Mouse (Mus musculus) C2C12 (cell line): ENCODE measurements around the gene Adprhl2. TPM values are rescaled to one million over a fixed set of nuclear protein-coding genes. Genes with fewer than 3 reads are reported as not detected.
A peak's percentile ranks its signal among the peaks of the same experiment; 100 is the strongest.

Experiments used
- H3K27me3 ChIP-seq: one replicate; pipeline ENCODE4 v1.6.1; 2011; ENCODE audit not compliant: control insufficient read depth, insufficient read depth, insufficient read length
- H3K36me3 ChIP-seq: one replicate; pipeline ENCODE4 v1.6.1; 2011; ENCODE audit not compliant: control insufficient read depth, insufficient read depth
- H3K4me3 ChIP-seq: one replicate; pipeline ENCODE4 v1.5.1; 2011; ENCODE audit warnings: mild to moderate bottlenecking, control low read depth; ENCODE audit not compliant: poor library complexity, insufficient read depth, severe bottlenecking
- H3K79me2 ChIP-seq: one replicate; pipeline ENCODE4 v1.6.1; 2011; ENCODE audit not compliant: control insufficient read depth, insufficient read depth
- H3K79me3 ChIP-seq: one replicate; pipeline ENCODE4 v1.6.1; 2011; ENCODE audit warnings: low read depth, control low read depth
- H3ac ChIP-seq: one replicate; pipeline ENCODE3; 2011; ENCODE audit warnings: low read depth; ENCODE audit not compliant: control insufficient read depth, insufficient read length
- CEBPB ChIP-seq: IDR thresholded peaks from one replicate; pipeline ENCODE4 v1.6.1; 2011; ENCODE audit warnings: low read depth, mild to moderate bottlenecking, control low read depth, moderate library complexity
- CTCF ChIP-seq: IDR thresholded peaks from one replicate; pipeline ENCODE4 v1.5.1; 2011; ENCODE audit not compliant: control insufficient read depth, insufficient read depth, insufficient read length
- FOSL1 ChIP-seq: IDR thresholded peaks from one replicate; pipeline ENCODE4 v1.8.0; 2011; ENCODE audit warnings: mild to moderate bottlenecking, low read length; ENCODE audit not compliant: poor library complexity, insufficient read depth, severe bottlenecking
- MAX ChIP-seq: IDR thresholded peaks from one replicate; pipeline ENCODE4 v1.6.1; 2011; ENCODE audit warnings: mild to moderate bottlenecking, control low read depth
- MYOD1 ChIP-seq: IDR thresholded peaks from one replicate; pipeline ENCODE4 v1.6.1; 2011; ENCODE audit warnings: low read depth; ENCODE audit not compliant: control insufficient read depth, insufficient read length
- MYOG ChIP-seq: IDR thresholded peaks from one replicate; pipeline ENCODE4 v1.6.1; 2011; ENCODE audit not compliant: control insufficient read depth, insufficient read length; ENCODE audit errors: extremely low read depth
- USF1 ChIP-seq: IDR thresholded peaks from one replicate; pipeline ENCODE4 v1.6.1; 2011; ENCODE audit warnings: low read depth, mild to moderate bottlenecking, control low read depth, moderate library complexity
- polyA plus RNA-seq: library from polyadenylated mRNA; unstranded; fragments of >200 nt; fragmentation: generic; extraction: Trizol; gene quantifications from one replicate; pipeline ENCODE4 v1.2.1, GENCODE M21; 2012; ENCODE audit warnings: missing spikeins

Gene Adprhl2
- polyA plus RNA-seq, 1 experiment, result 46.2 TPM

- Histone ChIP-seq H3K27me3 (no peaks in the 10 kb centered on the region), H3K4me3 (no peak overlapping the region), H3K79me2 (no peaks in the 10 kb centered on the region), H3K36me3 (no peaks in the 10 kb centered on the region), H3K79me3 (no peaks in the 10 kb centered on the region), H3ac (no peak overlapping the region)
- no peak for TF ChIP-seq USF1
- TF ChIP-seq FOSL1, result no peak
- no peak for TF ChIP-seq MYOG
Measured at GRCm38 (mm10) chr4:126295152-126295551, 26.4 kb downstream of the Adprhl2 start.

DNA sequence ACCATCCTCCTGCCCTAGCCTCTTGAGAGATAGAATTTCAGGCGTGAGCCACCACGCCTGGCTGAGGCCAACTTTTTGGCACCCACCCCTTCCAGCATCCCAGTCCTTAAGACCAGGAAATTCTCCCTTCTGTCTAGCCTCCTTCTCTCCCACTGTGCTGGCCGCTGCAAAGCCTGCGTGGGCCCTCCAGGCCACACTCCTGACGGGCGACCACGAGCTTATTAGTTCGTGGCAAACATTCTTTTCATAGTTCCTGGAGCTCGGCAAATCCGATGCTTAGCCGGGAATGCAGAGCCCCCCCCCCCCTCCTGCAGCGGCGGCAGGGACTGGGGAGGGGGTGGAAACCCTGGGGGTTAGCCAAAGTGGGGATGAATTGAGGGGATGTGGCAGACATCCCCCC lies 30.3 kb downstream of the Adprhl2 start:
- Histone ChIP-seq H3ac (no peak overlapping the region), H3K4me3 (no peak overlapping the region), H3K79me3 (no peaks in the 10 kb centered on the region), H3K36me3 (no peaks in the 10 kb centered on the region), H3K79me2 (no peaks in the 10 kb centered on the region), H3K27me3 (peaks cover 17% of the 10 kb centered on the region)
- TF ChIP-seq USF1 (no peak), MAX (no peak), FOSL1 (no peak), CEBPB (no peak), MYOD1 (no peak), MYOG (no peak), CTCF (no peak)

- Histone ChIP-seq H3K27me3 (peaks cover 23% of the 10 kb centered on the region), H3K79me3 (no peaks in the 10 kb centered on the region), H3K36me3 (no peaks in the 10 kb centered on the region), H3ac (no peak overlapping the region), H3K4me3 (no peak overlapping the region), H3K79me2 (no peaks in the 10 kb centered on the region)
- TF ChIP-seq USF1 (no peak), CEBPB (no peak), CTCF (no peak), FOSL1 (no peak), MAX (no peak), MYOD1 (no peak), MYOG (no peak)
Measured at GRCm38 (mm10) chr4:126290314-126290713, 31.2 kb downstream of the Adprhl2 start.

GRCm38 (mm10) chr4:126288085-126288666 lies 33.3 kb downstream of the Adprhl2 start:
- no peaks in the 10 kb centered on the region for H3K79me3 ChIP-seq
- H3K4me3 ChIP-seq, result no peak overlapping the region
- H3K36me3 ChIP-seq, result no peaks in the 10 kb centered on the region
- TF ChIP-seq USF1 (no peak), MYOG (no peak), FOSL1 (no peak), CTCF (no peak), CEBPB (no peak), MYOD1 (no peak), MAX (no peak)
- no peak overlapping the region for H3ac ChIP-seq
- H3K27me3 ChIP-seq, result peaks cover 23% of the 10 kb centered on the region
- no peaks in the 10 kb centered on the region for H3K79me2 ChIP-seq

GRCm38 (mm10) chr4:126287302-126287995 lies 34.1 kb downstream of the Adprhl2 start:
- Histone ChIP-seq H3K79me2 (no peaks in the 10 kb centered on the region), H3K36me3 (no peaks in the 10 kb centered on the region), H3ac (no peak overlapping the region), H3K27me3 (peaks cover 23% of the 10 kb centered on the region), H3K79me3 (no peaks in the 10 kb centered on the region), H3K4me3 (no peak overlapping the region)
- TF ChIP-seq FOSL1 (no peak), MYOD1 (no peak), USF1 (no peak), CEBPB (no peak), MAX (no peak), CTCF (no peak)

- Histone ChIP-seq H3K27me3 (peaks cover 23% of the 10 kb centered on the region), H3ac (peak within 1 kb of the TSS; percentile 25), H3K4me3 (no peak within 1 kb of the TSS), H3K79me2 (no peaks in the 10 kb centered on the region), H3K79me3 (no peaks in the 10 kb centered on the region), H3K36me3 (no peaks in the 10 kb centered on the region)
- no peak for TF ChIP-seq FOSL1
- TF ChIP-seq CTCF, result no peak
- no peak for TF ChIP-seq CEBPB
- TF ChIP-seq MYOG, result no peak
- TF ChIP-seq USF1, result no peak
- no peak for TF ChIP-seq MAX
- TF ChIP-seq MYOD1, result no peak
Measured at GRCm38 (mm10) chr4:126286492-126286891, 35.0 kb downstream of the Adprhl2 start, which contains the start of gene Col8a2. Col8a2 (plus strand) TSS chr4:126286793.
